Mouse (Mus musculus): ENCODE measurements at regions not wholly inside any gene's neighbourhood (a gene's known extent, or its start where the extent isn't known, plus 50 kb on each side); places are given as distances from the start of the nearest gene placed in this dataset.

DNA sequence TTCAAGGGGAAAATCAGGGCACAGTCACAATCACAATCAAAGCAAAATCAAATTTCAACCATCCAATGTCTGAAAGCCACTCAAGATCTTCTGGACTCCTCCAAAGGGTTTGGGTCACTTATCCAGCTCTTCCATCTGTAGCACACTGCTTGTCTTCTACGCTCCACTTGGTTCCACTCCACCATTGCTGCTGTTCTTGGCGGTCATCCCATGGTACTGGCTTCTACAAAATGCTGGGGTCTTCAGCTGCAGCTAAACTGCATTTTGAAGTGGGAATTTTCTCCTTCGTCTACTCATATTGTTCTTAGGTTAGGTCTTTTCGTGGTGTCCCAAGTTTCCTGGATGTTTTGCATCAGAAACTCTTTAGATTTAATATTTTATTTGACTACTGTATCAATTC, 162.7 kb downstream of the Ice1 start:
- no peak for DNase-seq (ENCODE audit: low spot score)

DNA sequence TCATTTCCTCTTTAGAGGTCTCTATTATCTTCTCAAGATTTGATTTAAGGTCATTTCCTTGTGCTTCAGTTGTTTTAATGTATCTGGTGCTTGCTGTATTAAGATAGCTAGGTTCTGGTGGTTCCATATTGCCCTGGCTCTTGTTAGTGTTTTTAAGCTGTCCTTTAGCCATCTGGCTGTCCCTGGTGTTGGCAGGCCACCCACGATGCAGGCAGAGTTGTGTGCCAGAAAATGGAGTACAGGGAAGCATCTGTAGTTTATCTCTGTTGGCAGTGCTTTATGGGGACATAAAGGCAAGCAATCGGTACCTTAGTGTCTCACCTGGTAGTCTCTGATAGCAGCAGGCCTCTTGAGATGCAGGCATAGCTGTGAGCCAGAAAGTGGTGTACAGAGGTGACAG, 162.1 kb downstream of the Ice1 start:
- no peak for DNase-seq (ENCODE audit: low spot score)

DNA sequence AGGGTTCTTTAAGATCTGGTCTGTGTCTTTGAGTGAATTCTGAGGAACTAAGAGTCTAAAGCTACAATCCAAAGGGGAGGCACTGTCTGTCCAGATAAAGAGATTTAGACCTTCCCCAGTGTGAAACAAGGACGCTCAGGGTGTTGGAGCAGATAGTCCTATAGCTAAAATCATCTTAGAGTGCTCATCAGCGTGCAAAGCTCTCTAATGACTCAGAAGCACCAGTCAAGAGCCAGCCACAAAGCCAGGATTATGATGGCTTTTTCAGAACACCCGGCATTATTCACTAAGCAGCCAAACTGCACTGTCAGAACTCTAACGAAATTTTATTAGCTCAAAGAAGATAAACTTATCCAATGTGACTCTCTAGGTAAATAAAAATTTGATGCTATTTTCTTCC, 138.1 kb downstream of the Ice1 start:
- DNase-seq (ENCODE audit: low spot score), result no peak
